Mouse (Mus musculus): Measurements from ENCODE around the gene Pcgf2. TPM values are rescaled to one million over a fixed set of nuclear protein-coding genes. Genes with fewer than 3 reads are reported as not detected.
"Not testable (repeated sequence)": the region's sequence is repeated elsewhere in the genome, so short reads cannot be mapped to it uniquely, and the experiment has no call there.

Pcgf2 gene
- total RNA-seq, 2 experiments from 2014 or later: 18.6 to 19.5 TPM

- DNase-seq (ENCODE audit: low spot score in 2 of 2): no peak
Observed at GRCm38 (mm10) chr11:97656269-97656971, 43.9 kb downstream of the Pcgf2 start.

GRCm38 (mm10) chr11:97654210-97654609 is 46.1 kb downstream of the Pcgf2 start:
- DNase-seq (ENCODE audit: low spot score in 2 of 2): no peak

DNA sequence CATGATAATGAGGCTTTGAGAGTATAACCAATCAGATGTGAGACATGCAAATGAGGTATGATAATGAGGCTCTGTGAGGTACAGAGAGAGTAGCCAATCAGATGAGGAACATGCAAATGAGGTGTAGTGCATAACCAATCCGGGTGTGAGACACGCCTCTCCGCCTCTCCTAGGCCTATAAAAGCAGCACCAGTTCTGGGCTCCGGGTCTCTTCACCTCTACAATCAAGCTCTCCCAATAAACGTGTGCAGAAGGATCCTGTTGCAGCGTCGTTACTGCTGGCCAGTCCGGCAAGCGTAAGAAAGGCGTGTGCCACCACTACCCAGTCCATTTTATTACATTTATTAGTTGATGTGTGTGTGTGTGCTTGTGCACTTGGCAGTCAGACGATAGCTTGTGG is 46.9 kb downstream of the Pcgf2 start:
- not testable (repeated sequence) for DNase-seq (ENCODE audit: low spot score in 2 of 2)

- no peak for DNase-seq (ENCODE audit: low spot score in 2 of 2)
Observed at GRCm38 (mm10) chr11:97650341-97650740, 50.0 kb downstream of the Pcgf2 start.

DNA sequence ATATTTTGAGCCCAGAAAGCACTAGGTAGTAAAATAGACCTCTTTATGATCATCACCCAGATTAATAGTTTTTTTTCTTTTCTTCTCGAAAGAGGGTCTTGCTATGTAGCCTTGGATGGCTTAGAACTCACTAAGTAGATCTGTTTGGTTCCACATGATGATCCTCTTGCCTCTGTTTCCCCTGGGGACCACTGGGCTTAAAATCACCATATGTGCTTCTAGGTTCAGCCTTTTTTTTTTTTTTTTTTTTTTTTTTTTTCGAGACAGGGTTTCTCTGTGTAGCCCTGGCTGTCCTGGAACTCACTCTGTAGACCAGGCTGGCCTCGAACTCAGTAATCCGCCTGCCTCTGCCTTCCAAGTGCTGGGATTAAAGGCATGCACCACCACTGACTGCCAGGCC is 51.8 kb downstream of the Pcgf2 start:
- not testable (repeated sequence) for DNase-seq (ENCODE audit: low spot score in 2 of 2)

GRCm38 (mm10) chr11:97644834-97645233 is 55.5 kb downstream of the Pcgf2 start:
- DNase-seq (ENCODE audit: low spot score in 2 of 2): peak; percentile 69 to 76

DNA sequence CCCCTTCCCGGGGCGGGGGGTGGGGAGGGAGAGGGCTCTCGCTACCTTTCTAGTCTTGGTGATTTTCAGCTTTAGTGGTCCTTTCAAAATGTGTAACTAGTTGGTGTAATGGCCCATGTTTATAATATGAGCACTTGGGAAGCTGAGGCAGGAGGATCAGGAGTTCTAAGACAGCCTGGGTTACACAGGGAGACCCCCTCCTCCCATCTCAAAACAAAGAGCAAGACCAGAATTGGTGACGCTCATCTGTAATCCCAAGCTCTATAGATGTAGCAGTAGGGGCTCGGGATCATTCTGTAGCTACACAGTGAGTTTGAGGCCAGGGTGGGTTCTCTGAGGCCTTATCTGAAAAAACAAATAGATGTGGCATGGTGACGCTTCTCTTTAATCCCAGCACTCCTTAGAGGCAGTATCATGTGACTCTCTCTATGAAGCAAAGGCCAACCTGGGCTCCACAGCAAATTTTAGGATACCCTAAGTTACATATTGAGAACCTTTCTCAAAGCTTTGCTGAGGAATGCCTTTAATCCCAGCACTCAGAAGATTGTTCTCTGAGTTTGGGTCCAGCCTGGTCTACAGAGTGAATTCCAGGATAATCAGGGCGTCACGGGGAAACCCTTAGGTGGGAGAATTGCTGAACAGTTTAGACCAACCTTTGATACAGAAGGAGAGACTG is 56.8 kb downstream of the Pcgf2 start:
- no peak for DNase-seq (ENCODE audit: low spot score in 2 of 2)

- no peak for DNase-seq (ENCODE audit: low spot score in 2 of 2)
Observed at GRCm38 (mm10) chr11:97642746-97643145, 57.6 kb downstream of the Pcgf2 start.

GRCm38 (mm10) chr11:97641668-97642067 is 58.6 kb downstream of the Pcgf2 start:
- no peak for DNase-seq (ENCODE audit: low spot score in 2 of 2)

Small RNA genes within 50 kb of the gene (microRNA-seq; reads per million reads assigned to microRNA genes)
- gene Gm24158 (ENCODE audit: borderline number of aligned reads in 2 of 2): 0.47 to 1.2 reads per million in 2 experiments
- gene Mir6927 (ENCODE audit: borderline number of aligned reads in 2 of 2): 0 to 1.8 reads per million in 2 experiments
- 0 to 0.47 reads per million in 2 experiments for gene Mir8102 (ENCODE audit: borderline number of aligned reads in 2 of 2)

Other genes starting within 250 kb of the Pcgf2 start
- gene 4933428G20Rik, start 200.2 kb downstream of the Pcgf2 start, total RNA-seq (2021): under 1 TPM; 0.19 to 0.20 TPM
- 10 to 100 TPM; 11.4 to 12.3 TPM for gene Srcin1, start 124.3 kb downstream of the Pcgf2 start, total RNA-seq (2021)
- 1 to 10 TPM; 5.5 to 8.2 TPM for gene Epop, start 70.8 kb downstream of the Pcgf2 start, total RNA-seq (2021)
- 10 to 100 TPM; 42.4 to 44.0 TPM for gene Mllt6, start 37.1 kb downstream of the Pcgf2 start, total RNA-seq (2021)
- 100 to 1,000 TPM; 165 to 273 TPM for gene Cisd3, start 14.7 kb downstream of the Pcgf2 start, total RNA-seq (2021)
- gene Psmb3, start 2.9 kb upstream of the Pcgf2 start, total RNA-seq (2021): 100 to 1,000 TPM; 221 to 238 TPM
- 10 to 100 TPM; 22.4 to 26.5 TPM for gene Pip4k2b, start 44.2 kb upstream of the Pcgf2 start, total RNA-seq (2021)
- gene Cwc25, start 66.1 kb upstream of the Pcgf2 start, total RNA-seq (2021): 10 to 100 TPM; 18.2 to 21.1 TPM
- not detected for gene 1700001P01Rik, start 75.4 kb upstream of the Pcgf2 start, total RNA-seq (2021)
- 100 to 1,000 TPM; 830 to 834 TPM for gene Rpl23, start 81.9 kb upstream of the Pcgf2 start, total RNA-seq (2021)
- 100 to 1,000 TPM in 1 of 2 experiments, 10 to 100 TPM in 1; 94.0 to 145 TPM for gene Lasp1, start 98.5 kb upstream of the Pcgf2 start, total RNA-seq (2021)
- gene B230217C12Rik, start 140.3 kb upstream of the Pcgf2 start, total RNA-seq (2021): 1 to 10 TPM; 3.7 to 4.0 TPM
- 1 to 10 TPM in 1 of 2 experiments, under 1 TPM in 1; 0.58 to 1.2 TPM for gene Fbxo47, start 183.7 kb upstream of the Pcgf2 start, total RNA-seq (2021)

Data from adrenal gland, adult 18-20 months (tissue).